Mouse (Mus musculus): ENCODE measurements around the gene Olfr1248.
"Not testable (repeated sequence)": the region's sequence is repeated elsewhere in the genome, so short reads cannot be mapped to it uniquely, and the experiment has no call there.

The Olfr1248 gene

DNA sequence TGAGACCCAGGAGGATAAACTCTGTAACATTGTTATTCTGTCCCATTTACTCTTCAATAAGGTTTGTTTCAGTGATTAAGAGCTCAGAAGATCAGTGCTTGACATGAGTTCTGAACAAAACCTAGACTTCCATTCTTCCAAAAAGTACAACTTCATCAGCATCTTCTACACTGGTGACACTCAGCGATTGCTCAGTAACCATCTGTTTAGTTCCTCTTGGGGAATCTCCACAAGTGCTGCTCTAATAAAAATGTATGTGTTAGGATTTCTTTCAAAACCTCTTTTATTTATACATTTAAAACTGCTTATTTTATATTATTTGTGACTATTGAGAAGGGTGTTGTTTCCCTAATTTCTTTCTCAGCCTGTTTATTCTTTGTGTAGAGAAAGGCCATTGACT, at the start of gene Olfr1248:
Gene Olfr1248 (minus strand): TSS at position 101 of the 400 bp plus-strand sequence.
- DNase-seq (ENCODE audit: low read depth, low spot score) = not testable (repeated sequence)

DNA sequence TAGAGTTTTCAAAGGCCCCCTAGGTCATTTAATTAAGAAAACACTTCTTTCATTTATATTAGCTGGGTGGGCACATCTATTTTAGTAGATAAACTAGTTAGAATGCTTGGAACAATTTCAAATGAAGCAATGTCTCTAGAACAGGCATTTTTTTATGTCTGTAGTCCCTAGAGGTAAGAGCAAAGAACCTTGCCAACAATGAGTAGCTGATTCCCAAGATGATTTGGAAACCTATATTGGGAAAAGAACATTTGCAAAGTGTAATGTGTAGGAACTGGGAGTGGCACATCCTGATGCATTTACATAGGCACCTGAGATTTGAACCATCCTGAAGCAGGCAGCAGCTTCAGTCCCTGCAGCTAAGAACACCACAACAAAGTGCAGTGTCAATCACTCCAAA, 43.3 kb upstream of the Olfr1248 start, which contains the start of gene Olfr1250:
Gene Olfr1250 (minus strand): TSS at position 101 of the 400 bp plus-strand sequence.
- no peak for DNase-seq (ENCODE audit: low read depth, low spot score)

DNA sequence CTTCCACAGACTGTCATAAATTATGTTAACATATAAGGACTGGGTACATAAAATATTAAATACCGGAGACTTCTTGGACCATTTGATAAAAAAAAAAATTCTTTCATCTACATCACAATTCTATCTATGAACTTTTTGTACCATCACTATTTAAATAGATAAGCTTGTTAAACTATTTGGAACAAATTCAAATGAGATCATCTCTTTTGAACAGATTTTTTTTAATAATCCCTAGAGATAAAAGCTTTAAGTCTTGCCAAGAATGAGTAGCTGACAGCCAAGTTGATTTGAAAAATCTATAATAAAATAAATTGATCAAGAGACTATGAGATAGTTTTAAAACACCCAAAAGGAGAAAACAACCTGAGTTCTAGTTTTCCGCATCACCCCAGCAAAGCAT, 16.8 kb upstream of the Olfr1248 start, which contains the start of gene Olfr1249:
Gene Olfr1249 (minus strand): TSS at position 101 of the 400 bp plus-strand sequence.
- DNase-seq (ENCODE audit: low read depth, low spot score) = no peak

DNA sequence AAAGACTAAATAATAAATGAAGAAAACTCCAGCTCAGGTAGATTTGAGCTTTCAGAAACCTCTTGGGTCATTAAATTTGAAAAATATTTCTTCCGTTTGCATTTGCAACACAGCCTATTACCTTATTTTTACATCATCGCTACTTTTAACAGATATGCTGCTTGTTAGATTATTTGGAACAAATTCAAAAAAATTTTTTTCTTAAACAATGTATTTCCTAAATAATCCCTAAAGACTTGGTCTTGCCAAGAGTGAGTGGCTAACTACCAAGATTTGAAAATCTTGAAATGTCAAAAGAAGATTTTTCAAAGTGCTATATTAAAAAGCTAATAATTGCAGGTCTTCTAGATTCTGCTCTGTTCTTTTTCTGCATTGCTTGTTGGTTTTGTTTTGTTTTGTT, 4.0 kb downstream of the Olfr1248 start, which contains the start of gene Olfr1247:
Gene Olfr1247 (minus strand): TSS at position 101 of the 400 bp plus-strand sequence.
- no peak for DNase-seq (ENCODE audit: low read depth, low spot score)

DNA sequence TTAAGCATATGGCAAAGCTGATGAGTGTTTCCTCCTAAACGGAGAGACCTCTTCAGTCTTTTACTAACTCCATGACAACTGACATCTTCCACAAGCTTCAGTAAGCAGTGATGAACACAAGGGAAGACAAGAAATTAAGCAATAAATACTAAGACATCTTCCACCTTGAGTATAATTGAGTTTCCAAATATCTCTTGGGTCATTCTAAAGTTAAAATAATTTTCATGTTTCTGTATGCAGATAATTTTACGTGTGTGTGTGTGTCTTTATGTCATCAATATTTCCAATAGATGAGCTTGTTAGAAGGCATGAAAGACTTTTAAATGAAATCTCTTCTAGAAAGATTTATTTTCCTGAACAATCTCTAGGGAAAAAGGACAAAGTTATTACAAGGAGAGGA, 25.0 kb downstream of the Olfr1248 start, which contains the start of gene Olfr1246:
Gene Olfr1246 (minus strand): TSS at position 101 of the 400 bp plus-strand sequence.
- DNase-seq (ENCODE audit: low read depth, low spot score) = no peak

DNA sequence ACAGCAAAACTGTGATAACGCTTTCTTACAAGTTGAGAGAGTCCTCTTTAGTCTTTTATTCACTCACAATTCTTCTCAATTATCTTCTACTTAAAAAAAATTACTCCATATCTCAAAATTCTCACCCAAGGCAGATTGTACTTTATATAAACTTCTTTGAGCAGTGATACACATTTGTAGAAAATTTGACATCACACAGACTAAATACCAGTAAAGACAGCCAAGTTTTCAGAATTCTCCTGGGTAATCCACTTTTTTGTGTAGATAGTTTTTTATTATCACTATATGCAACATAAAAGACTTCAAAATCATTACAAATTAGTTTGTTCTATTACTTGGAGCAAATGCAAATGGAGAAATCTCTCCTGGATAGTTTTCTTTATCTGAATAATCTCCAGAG, 39.7 kb downstream of the Olfr1248 start, which contains the start of gene Olfr1245:
Gene Olfr1245 (minus strand): TSS at position 101 of the 400 bp plus-strand sequence.
- no peak for DNase-seq (ENCODE audit: low read depth, low spot score)

Data from brain, adult 2 months (tissue).